Mouse (Mus musculus) urinary bladder, postnatal 25 days (tissue): Measurements from ENCODE around the gene Snrnp25.

Experiments
- DNase-seq: peaks from one replicate; pipeline ENCODE4 v3.0.0; 2022; ENCODE audit warnings: low spot score

Snrnp25 gene

GRCm38 (mm10) chr11:32244617-32245016 lies 39.4 kb downstream of the Snrnp25 start:
- DNase-seq, result no peak

- DNase-seq, result no peak
Observed at GRCm38 (mm10) chr11:32245614-32246013, 40.4 kb downstream of the Snrnp25 start.

GRCm38 (mm10) chr11:32247068-32247467 lies 41.9 kb downstream of the Snrnp25 start:
- DNase-seq, result no peak

GRCm38 (mm10) chr11:32248350-32248749 lies 43.1 kb downstream of the Snrnp25 start:
- no peak for DNase-seq

- DNase-seq, result no peak
Observed at GRCm38 (mm10) chr11:32250880-32251763, 45.9 kb downstream of the Snrnp25 start.

- no peak for DNase-seq
Observed at GRCm38 (mm10) chr11:32253121-32253520, 47.9 kb downstream of the Snrnp25 start.

GRCm38 (mm10) chr11:32256146-32256545 lies 50.9 kb downstream of the Snrnp25 start:
- DNase-seq, result no peak

- DNase-seq, result no peak
Observed at GRCm38 (mm10) chr11:32256566-32256965, 51.4 kb downstream of the Snrnp25 start.
